Mouse (Mus musculus): Measurements from ENCODE around the gene Rab43. TPM values are rescaled to one million over a fixed set of nuclear protein-coding genes. Genes with fewer than 3 reads are reported as not detected.

The Rab43 gene
- polyA plus RNA-seq, 1 experiment from 2014 or later = 16.4 TPM

- H3K27ac ChIP-seq = peak overlapping the region; percentile 97; the same call in 1 of the 2 replicates
- no peaks in the 10 kb centered on the region for H3K27me3 ChIP-seq (ENCODE audit: insufficient read depth, low read length)
- no peak for ATAC-seq (replicated peaks; ENCODE audit: low FRiP score, low read depth)
Observed at GRCm38 (mm10) chr6:87810311-87810710, 1.7 kb downstream of the Rab43 start.

GRCm38 (mm10) chr6:87809651-87810161, 2.3 kb downstream of the Rab43 start:
- H3K4me3 ChIP-seq (replicated peaks; ENCODE audit: low read depth, low read length) = peak overlapping the region; percentile 83; the same call in 1 of the 2 replicates
- WGBS = 81% methylated on average over 6 of the region's 6 CpGs
- no peak for DNase-seq (ENCODE audit: low spot score)
- no peaks in the 10 kb centered on the region for H3K27me3 ChIP-seq (ENCODE audit: insufficient read depth, low read length)
- H3K4me2 ChIP-seq (ENCODE audit: low read length) = peak overlapping the region; percentile 96
- H3K27ac ChIP-seq = no peak overlapping the region
- peaks cover 22% of the 10 kb centered on the region for H3K4me1 ChIP-seq (replicated peaks; ENCODE audit: insufficient read depth, low read length)
- no peak overlapping the region for H3K9ac ChIP-seq (ENCODE audit: low read depth, low read length)
- H3K36me3 ChIP-seq (ENCODE audit: insufficient read depth, low read length) = 0 out of 2 replicates have a peak, but pooled peaks cover 2% of the 10 kb centered on the region
- TF ChIP-seq CTCF (IDR thresholded peaks at IDR 0.05; ENCODE audit: low read depth) = no peak
- no peak for ATAC-seq (replicated peaks; ENCODE audit: low FRiP score, low read depth)
- H3K9me3 ChIP-seq (replicated peaks; ENCODE audit: low read length) = no peaks in the 10 kb centered on the region

More at GRCm38 (mm10) chr6:87810311-87810710, 1.7 kb downstream of the Rab43 start:
- no peaks in the 10 kb centered on the region for H3K9me3 ChIP-seq (replicated peaks; ENCODE audit: low read length)
- WGBS = 13% methylated on average over 6 of the region's 6 CpGs
- H3K4me1 ChIP-seq (replicated peaks; ENCODE audit: insufficient read depth, low read length) = peaks cover 22% of the 10 kb centered on the region
- DNase-seq (ENCODE audit: low spot score) = peak; percentile 24
- TF ChIP-seq CTCF (IDR thresholded peaks at IDR 0.05; ENCODE audit: low read depth) = no peak
- peak overlapping the region; percentile 83 for H3K4me3 ChIP-seq (replicated peaks; ENCODE audit: low read depth, low read length)
- peak overlapping the region; percentile 93 for H3K9ac ChIP-seq (ENCODE audit: low read depth, low read length)
- peak overlapping the region; percentile 96 for H3K4me2 ChIP-seq (ENCODE audit: low read length)
- 0 out of 2 replicates have a peak, but pooled peaks cover 6% of the 10 kb centered on the region for H3K36me3 ChIP-seq (ENCODE audit: insufficient read depth, low read length)

- H3K4me3 ChIP-seq (replicated peaks; ENCODE audit: low read depth, low read length) = no peak overlapping the region
- 0 out of 2 replicates have a peak overlapping the region, but pooled peaks have one; percentile 29 for H3K9ac ChIP-seq (ENCODE audit: low read depth, low read length)
- ATAC-seq (replicated peaks; ENCODE audit: low FRiP score, low read depth) = no peak
- no peaks in the 10 kb centered on the region for H3K27me3 ChIP-seq (ENCODE audit: insufficient read depth, low read length)
- no peak for DNase-seq (ENCODE audit: low spot score)
- whole genome bisulfite sequencing = 85% methylated on average over 2 of the region's 2 CpGs
- no peaks in the 10 kb centered on the region for H3K9me3 ChIP-seq (replicated peaks; ENCODE audit: low read length)
- H3K27ac ChIP-seq = no peak overlapping the region
- 0 out of 2 replicates have a peak, but pooled peaks cover 2% of the 10 kb centered on the region for H3K36me3 ChIP-seq (ENCODE audit: insufficient read depth, low read length)
- peaks cover 22% of the 10 kb centered on the region for H3K4me1 ChIP-seq (replicated peaks; ENCODE audit: insufficient read depth, low read length)
- no peak for TF ChIP-seq CTCF (IDR thresholded peaks at IDR 0.05; ENCODE audit: low read depth)
- peak overlapping the region; percentile 96; the same call in 1 of the 2 replicates for H3K4me2 ChIP-seq (ENCODE audit: low read length)
Observed at GRCm38 (mm10) chr6:87809144-87809543, 2.8 kb downstream of the Rab43 start.

GRCm38 (mm10) chr6:87808521-87808920, 3.4 kb downstream of the Rab43 start:
- no peak for ATAC-seq (replicated peaks; ENCODE audit: low FRiP score, low read depth)
- peaks cover 22% of the 10 kb centered on the region for H3K4me1 ChIP-seq (replicated peaks; ENCODE audit: insufficient read depth, low read length)

GRCm38 (mm10) chr6:87807735-87808440, 4.1 kb downstream of the Rab43 start:
- peaks cover 20% of the 10 kb centered on the region for H3K4me1 ChIP-seq (replicated peaks; ENCODE audit: insufficient read depth, low read length)

More at GRCm38 (mm10) chr6:87808521-87808920, 3.4 kb downstream of the Rab43 start:
- Histone ChIP-seq H3K9ac (ENCODE audit: low read depth, low read length) (no peak overlapping the region), H3K4me2 (ENCODE audit: low read length) (no peak overlapping the region), H3K9me3 (replicated peaks; ENCODE audit: low read length) (no peaks in the 10 kb centered on the region), H3K4me3 (replicated peaks; ENCODE audit: low read depth, low read length) (no peak overlapping the region), H3K36me3 (ENCODE audit: insufficient read depth, low read length) (0 out of 2 replicates have a peak, but pooled peaks cover 2% of the 10 kb centered on the region), H3K27me3 (ENCODE audit: insufficient read depth, low read length) (no peaks in the 10 kb centered on the region), H3K27ac (no peak overlapping the region)
- no peak for TF ChIP-seq CTCF (IDR thresholded peaks at IDR 0.05; ENCODE audit: low read depth)
- no peak for DNase-seq (ENCODE audit: low spot score)
- 71% methylated on average over 3 of the region's 3 CpGs for WGBS

GRCm38 (mm10) chr6:87806857-87807256, 5.1 kb downstream of the Rab43 start:
- H3K27me3 ChIP-seq (ENCODE audit: insufficient read depth, low read length) = no peaks in the 10 kb centered on the region
- no peak for TF ChIP-seq CTCF (IDR thresholded peaks at IDR 0.05; ENCODE audit: low read depth)
- 0 out of 2 replicates have a peak, but pooled peaks cover 2% of the 10 kb centered on the region for H3K36me3 ChIP-seq (ENCODE audit: insufficient read depth, low read length)
- no peak overlapping the region for H3K4me3 ChIP-seq (replicated peaks; ENCODE audit: low read depth, low read length)
- no peaks in the 10 kb centered on the region for H3K9me3 ChIP-seq (replicated peaks; ENCODE audit: low read length)
- H3K4me2 ChIP-seq (ENCODE audit: low read length) = no peak overlapping the region
- H3K4me1 ChIP-seq (replicated peaks; ENCODE audit: insufficient read depth, low read length) = peaks cover 12% of the 10 kb centered on the region
- DNase-seq (ENCODE audit: low spot score) (no peak), ATAC-seq (replicated peaks; ENCODE audit: low FRiP score, low read depth) (no peak)
- 38% methylated on average over 2 of the region's 2 CpGs for WGBS
- no peak overlapping the region for H3K27ac ChIP-seq
- H3K9ac ChIP-seq (ENCODE audit: low read depth, low read length) = no peak overlapping the region

More at GRCm38 (mm10) chr6:87807735-87808440, 4.1 kb downstream of the Rab43 start:
- Histone ChIP-seq H3K9ac (ENCODE audit: low read depth, low read length) (no peak overlapping the region), H3K4me2 (ENCODE audit: low read length) (no peak overlapping the region), H3K9me3 (replicated peaks; ENCODE audit: low read length) (no peaks in the 10 kb centered on the region), H3K27me3 (ENCODE audit: insufficient read depth, low read length) (no peaks in the 10 kb centered on the region), H3K27ac (no peak overlapping the region), H3K36me3 (ENCODE audit: insufficient read depth, low read length) (0 out of 2 replicates have a peak, but pooled peaks cover 2% of the 10 kb centered on the region), H3K4me3 (replicated peaks; ENCODE audit: low read depth, low read length) (no peak overlapping the region)
- ATAC-seq (replicated peaks; ENCODE audit: low FRiP score, low read depth) = no peak
- TF ChIP-seq CTCF (IDR thresholded peaks at IDR 0.05; ENCODE audit: low read depth) = no peak
- DNase-seq (ENCODE audit: low spot score) = no peak
- WGBS = 86% methylated on average over 4 of the region's 4 CpGs

Measured in kidney, postnatal 0 days (tissue).